Mouse (Mus musculus): ENCODE measurements at regions not wholly inside any gene's neighbourhood (a gene's known extent, or its start where the extent isn't known, plus 50 kb on each side); places are given as distances from the start of the nearest gene placed in this dataset.

DNA sequence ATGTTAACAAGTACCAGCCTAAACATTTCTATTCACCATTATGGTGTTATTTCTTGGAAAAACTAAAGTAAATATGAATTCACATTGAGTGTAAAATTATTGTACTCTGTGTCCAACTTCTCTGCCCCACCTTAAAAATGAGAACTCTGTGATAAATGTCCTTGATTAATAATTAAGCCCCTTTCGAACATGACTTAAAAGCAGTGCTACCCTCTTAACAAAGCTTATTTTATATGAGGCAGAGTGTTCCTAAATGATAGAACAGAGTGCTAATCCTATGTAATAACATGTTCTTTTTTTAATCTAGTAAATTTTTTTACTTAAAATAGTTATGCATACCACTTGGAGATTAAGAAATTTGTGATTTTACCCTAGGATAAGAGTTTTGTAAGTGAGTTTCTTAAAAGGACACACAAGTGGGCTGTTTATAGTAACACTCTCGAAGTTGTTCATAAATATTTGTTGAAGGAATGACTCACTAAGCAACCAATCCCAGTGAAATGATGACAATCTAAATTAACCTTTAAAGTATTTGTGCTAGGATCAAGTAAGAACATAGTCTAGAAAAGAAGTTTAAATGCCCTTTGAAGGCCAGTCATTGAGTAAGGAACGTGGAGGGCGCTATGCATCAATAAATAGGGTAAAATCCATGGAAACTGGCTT lies 148.6 kb downstream of the Gnai1 start:
- WGBS, result 90% methylated on average over 4 of the region's 4 CpGs
- H3K27ac ChIP-seq, result no peak overlapping the region

More for the DNA sequence above, 148.6 kb downstream of the Gnai1 start:
- Histone ChIP-seq H3K4me1 (no peaks in the 10 kb centered on the region), H3K27me3 (ENCODE audit: poor library complexity, severe bottlenecking) (no peaks in the 10 kb centered on the region), H3K36me3 (replicated peaks) (no peaks in the 10 kb centered on the region), H3K9me3 (no peaks in the 10 kb centered on the region), H3K4me3 (no peak overlapping the region)
- DNase-seq (ENCODE audit: extremely low spot score, low spot score), result no peak

All from forebrain, embryonic 10.5 days (tissue).